Mouse (Mus musculus) layer of hippocampus, adult 9-11 months (tissue): ENCODE results near the gene Ift122.
A peak's percentile ranks its signal among the peaks of the same experiment; 100 is the strongest.

Experiments
- DNase-seq: peaks from one replicate; pipeline ENCODE4 v3.0.0; 2022

Ift122 gene

DNA sequence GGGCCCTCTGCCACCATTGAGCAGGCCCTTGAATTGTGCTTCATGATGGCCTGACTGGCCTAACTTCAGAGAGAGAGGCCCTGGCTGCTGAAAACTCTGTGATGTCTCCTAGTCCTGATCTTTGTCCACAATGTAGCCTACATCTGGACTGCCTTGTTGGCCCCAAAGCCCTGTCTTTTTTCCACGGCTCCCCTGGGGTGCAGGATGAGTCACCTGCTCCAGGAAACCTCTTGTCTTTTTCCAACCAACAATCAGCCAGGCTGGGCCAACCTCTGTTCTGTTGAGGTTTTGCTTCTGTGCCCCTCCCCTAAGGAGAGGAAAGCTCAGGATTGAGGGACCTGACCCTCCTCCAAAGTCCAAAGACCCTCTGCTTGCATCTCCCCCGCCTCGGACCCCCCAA is 108.5 kb downstream of the Ift122 start:
- no peak for DNase-seq

DNA sequence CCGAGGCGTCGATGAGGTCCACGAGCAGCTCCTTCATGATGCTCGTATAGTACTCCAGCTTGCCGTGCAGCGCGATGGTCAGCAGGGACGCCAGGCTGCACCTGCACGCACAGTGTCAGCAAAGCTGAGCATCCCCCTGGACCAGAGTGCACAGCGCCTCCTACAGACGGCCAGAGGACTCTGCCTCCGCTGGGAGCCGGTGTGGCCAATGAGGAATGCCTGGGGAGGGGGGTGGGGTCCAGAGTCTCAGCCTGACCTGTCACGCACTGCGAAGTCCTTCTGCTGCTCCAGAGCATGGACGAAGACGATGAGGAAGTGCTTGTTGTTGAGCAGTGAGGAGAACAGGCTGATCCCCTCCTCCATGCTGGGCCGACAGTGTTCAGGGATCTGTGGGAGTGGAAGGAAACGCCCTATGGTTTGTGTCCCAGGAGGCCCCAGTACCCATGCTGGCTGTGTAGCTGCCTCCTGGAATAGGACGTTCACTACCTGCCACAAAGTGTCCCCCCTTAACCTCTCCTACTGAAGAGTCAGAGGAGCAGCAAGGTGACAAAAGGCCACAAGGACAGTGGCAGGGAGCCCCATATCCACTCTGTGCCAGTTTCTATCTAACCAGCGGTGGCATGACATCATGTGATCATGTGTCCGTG is 109.3 kb downstream of the Ift122 start:
- no peak for DNase-seq

DNA sequence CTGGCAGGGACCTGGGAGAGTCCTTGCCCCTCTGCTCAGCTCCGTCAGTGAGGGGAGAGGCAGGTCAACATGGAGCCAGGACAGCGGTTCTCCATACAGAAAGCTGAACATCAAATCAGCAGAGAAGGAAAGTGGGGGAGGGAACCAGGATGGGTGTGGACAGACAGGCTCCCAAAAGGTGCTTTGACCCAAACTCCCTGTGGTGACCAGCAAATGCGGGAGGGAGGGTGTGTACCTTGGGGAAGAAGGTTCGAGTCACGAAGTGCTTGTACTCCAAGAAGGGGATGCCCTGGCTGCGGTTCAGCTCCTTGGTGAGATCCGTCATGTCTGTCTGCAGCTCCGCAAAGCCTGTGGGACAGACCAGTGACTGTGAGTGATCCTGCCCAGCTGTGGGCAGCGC is 110.4 kb downstream of the Ift122 start:
- no peak for DNase-seq

DNA sequence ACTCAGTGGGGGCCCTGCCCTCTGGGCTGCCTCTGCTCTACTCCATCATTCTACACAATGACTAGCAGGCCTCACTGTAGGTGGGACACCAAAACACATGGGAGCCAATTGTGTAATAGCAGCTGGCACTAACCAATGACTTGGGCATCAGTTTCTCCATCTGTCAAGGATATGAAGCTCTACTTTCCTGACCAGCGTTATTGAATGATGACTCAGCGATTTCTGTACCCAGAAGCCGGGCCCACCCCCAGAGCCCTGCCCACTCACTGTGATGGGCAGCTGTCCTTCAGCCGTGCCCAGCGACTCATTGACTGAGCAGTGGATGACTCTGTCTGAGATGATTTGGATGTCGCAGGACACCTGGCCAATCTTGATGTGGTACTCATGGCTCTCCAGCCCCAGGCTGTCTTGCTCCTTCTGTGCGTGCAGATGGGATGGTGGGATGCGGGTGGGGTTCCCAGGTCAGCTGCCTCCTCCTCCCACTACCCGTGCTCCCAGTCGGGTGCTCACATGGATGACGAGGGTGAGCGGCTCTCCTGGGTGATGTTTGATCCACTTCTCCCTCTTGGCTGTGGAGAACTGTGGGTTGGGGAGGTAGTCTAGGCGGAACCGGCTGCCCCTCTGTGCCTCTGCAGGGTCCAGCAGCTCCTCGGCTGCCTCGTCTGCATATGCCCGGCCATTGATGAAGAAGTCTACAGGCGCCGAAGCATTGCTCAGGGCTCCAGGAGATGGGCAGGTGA is 113.1 kb downstream of the Ift122 start:
- DNase-seq: no peak

DNA sequence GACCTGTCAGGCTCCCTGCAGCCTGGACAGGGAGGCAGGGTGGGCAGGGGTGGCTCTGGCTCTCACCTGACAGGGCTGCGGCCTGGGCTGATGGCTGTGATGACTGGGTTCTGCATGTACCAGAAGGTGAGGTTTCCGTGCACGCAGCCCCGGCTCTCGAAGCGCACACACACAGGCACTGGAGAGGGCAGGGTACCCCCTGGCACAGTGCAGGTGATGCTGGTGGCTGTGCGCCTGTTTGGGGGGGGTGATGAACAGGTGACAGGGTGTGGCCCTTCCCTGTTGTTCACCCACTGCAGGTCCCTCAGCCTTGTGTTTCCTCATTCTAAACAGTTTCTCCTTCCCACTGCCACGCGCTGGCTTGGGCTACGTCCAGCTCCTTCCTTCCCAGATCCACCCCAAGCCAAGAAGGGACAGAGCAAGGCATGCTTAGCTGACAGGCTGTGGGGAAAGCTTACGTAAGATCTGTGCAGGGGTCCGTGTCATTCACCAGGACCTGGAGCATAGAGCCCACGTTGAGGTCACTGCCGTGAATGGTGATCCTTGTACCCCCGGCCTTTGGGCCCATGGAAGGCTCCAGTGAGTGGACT is 114.1 kb downstream of the Ift122 start:
- DNase-seq: no peak

DNA sequence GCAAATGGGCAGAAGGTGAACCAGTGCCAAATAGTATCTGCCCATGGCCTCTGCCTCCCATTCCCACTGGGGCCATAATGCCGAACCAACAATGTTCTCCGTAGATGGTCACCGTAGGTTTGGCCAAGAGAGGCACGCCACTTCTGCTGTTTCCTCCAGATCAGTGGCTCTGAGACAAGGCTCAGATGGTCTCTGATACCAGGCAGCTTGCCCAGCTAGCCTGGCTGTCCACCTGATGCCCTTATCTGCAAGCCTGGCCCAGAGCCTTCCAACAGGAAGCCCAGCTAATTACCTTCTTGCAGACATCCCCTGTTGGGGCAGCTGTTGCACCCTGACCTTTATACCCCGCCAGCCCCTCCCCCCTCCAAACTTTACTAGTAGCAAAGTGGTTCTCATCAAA is 114.8 kb downstream of the Ift122 start:
- no peak for DNase-seq

DNA sequence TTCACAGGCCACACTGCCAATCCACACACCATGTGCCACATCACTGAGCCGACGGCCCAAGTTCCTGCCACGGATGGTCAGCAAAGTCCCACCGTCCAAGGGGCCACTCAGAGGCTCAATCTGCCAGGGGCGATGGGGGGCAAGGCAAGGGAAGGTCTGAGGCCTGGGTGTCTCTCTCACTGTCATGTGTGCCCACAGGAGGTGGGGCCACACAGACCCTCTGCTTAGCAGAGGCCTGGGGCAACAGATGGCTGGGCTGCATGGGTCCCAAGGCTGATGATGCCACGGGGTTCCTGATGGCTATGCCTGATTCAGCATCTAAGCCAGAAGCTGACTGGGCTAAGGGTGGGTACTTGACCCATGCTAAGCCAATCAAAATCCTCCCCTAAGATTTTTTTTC is 115.4 kb downstream of the Ift122 start:
- DNase-seq: no peak

DNA sequence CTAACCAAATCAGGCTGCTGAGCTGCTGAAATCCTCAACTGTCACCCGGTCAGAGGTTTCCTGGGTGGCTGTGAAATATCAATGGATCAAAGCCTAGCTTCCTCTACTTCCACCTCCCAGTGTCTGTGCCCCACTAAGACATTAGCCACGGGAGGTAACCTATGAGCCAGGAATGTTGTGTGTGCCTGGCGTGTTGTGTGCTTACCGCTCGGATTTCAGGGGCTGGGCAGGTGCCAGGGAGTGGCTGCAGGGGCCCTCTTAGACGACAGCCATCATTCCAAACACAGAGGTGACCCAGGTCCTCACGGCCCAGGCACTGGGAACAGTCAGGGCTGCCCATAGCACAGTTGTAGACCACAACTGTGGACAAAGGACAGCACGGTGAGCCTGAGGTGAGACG is 115.8 kb downstream of the Ift122 start:
- no peak for DNase-seq

DNA sequence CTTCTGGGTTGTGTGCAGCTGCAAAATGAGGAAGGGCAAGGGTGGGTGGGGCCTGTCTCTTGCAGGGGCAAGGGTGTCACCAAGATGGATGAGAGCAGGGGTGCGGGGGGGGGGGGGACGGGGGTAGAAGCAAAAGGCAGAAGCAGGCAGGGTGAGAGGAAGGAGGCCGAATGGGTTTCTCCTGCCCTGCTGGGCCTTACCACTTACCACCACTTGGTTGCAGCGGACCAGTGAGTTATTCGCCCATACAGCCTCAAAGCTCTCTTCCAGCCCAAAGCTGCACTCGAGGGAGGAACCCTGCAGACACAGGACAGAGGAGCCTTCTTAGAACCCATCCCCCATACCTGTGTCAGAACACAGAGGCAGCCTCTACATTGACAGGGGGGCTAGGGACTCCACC is 116.7 kb downstream of the Ift122 start:
- DNase-seq: no peak

DNA sequence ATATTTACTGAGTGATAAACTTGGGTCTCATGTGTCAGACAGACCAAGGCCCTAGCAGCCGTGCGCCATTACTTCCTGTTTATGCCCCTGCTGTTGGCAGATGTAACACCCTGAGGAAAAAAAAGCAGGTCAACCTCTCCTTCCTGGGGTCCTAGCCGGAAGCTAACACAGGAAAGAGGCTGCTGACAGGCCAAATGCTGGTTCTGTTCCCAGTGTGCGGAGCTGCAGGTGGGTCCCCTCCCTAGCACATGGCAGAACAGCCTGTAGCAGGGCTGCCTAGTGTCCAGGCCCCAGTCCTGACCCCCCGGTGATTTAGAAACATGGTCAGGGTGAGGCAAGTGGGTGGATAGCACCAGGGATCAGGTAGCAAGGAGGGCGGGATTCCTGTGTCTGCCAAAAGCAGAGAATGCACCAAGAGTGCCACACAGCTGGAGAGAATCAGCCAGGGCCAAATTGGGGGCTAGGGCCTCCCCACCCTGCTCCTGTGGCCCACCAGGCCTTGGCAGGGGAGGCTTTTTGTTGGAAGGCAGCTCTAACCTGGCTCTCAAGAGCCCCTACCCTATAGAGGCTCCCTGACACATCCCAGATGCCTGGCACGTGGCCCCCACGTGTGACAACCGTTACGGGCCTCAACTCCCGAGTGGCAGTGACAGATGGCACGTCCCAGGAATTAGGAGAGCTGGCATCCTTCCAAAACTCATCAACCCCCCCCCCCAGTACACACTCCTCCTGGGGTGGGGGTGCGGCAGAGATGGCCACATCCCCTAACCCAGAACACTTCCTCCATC is 118.2 kb downstream of the Ift122 start:
- no peak for DNase-seq

DNA sequence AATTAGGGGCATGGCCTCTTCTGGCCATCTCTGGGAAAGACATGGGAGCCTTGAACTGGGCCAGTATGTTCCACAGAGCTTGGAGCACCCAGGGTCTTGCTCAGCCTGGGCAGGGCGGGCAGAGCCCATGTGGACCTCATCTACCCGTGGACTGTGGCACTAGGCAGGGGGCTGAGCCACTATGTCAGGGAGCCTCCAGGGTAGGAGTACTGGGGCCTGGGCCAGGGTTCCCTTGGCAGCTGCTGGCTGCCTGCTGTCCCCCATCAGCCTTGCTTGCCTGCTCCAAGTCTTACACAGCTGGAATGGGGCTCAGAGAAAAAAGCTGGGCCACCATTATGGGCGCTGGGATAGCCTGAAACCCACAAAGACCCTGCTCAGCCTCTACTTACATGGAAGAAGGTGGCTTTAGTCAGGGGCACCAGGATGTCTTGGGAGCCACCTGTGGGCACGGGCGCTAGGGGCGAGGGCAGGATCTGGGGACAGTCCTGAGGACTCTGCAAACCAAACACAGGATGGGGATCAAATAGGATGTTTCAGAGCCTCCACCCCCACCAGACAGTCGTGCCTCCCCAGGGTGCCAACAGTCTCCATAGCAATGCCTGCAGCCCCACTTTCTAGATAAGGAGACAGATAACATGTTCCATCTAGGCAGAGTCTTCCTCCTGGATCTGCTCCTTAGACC is 119.0 kb downstream of the Ift122 start:
- DNase-seq: no peak

DNA sequence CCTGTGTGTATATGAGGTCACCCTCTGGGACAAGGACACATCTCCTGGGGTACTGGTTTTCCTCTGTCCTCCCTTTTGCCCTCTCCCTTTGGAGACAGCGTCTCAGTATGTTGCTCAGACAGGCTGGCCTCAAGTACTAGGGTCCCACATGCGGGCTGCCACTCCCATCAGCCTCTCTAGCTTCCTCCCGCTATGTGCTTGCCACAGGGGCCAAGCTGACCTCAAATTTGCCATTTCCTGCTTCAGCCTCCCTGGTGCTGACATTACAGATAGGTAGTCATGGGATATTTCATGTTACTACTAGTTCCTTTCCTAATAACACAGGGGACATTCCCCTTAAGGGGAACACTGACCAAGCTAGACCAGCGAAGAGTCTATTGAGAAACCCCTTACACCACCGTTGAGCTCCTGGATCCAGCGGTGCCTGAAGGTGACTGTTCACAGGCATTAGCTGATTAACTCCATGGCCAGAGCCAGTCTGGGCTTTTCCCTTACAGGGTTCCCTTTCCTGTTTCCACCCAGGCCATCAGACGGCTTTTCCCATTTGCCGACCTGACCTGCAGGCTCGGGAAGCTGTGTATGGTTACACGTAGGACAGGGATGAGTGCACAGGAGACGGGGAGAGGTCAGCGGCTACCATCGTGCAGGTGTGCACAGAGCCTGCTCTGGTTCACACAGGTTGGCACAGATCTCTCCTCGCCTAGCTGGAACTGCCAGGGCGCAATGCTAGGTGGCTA is 120.0 kb downstream of the Ift122 start:
- no peak for DNase-seq

DNA sequence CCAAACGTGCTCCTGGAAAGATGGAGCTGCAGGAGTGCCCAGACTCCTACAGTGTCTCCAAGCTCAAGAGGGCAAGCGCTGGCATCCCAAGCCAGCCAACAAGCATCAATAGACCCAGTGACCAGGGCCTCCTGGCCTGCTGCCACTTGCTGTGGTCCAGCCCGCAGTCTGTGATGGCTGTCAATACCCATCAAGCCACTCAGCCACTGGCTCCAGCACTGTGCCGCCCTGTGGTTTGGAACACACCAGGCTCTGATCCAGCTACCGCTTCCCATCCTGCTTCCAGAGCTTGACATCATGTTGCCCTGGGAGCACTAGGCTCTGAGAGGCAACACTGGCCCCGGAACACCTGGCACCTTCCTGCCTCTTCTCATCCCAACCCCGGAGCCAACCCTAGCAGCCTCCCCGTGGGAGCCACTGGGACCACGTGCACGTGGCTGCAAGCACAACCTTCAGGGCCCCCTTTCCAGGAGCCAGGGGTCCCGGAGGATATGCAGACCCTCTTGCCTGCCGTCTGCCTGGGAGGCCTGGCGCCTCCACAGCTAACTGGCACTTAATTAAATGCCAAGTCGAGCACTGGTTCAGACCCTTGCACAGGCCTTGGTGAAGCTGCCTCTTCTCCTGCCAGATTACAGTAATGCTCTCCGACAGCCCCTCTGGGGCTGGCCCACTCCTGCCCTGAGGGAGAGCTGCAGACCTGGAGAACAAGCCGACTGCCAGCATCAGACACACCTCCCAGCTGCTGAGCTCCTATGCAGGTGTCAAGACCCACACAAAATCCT is 120.8 kb downstream of the Ift122 start:
- DNase-seq: peak; percentile 77

DNA sequence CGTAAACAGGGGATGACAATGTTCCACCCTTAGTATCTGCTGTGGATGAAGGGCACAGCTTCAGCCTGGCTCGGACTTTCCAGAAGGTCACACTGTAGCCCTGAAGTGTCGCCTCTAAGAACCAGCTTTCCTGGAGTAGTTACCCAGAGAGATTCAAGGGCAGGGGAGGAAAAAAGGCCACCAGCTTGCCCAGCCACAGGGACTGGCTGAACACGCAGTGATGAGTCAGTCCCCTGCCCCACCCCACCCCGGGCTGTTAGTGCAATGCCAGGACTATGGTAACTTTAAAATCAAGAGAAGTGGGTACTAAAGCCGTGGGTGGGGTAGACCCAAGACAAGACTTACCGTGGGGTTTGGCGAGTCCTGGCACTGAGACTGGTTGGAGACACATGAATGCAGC is 122.3 kb downstream of the Ift122 start:
- no peak for DNase-seq
